In the genomic region with DNA sequence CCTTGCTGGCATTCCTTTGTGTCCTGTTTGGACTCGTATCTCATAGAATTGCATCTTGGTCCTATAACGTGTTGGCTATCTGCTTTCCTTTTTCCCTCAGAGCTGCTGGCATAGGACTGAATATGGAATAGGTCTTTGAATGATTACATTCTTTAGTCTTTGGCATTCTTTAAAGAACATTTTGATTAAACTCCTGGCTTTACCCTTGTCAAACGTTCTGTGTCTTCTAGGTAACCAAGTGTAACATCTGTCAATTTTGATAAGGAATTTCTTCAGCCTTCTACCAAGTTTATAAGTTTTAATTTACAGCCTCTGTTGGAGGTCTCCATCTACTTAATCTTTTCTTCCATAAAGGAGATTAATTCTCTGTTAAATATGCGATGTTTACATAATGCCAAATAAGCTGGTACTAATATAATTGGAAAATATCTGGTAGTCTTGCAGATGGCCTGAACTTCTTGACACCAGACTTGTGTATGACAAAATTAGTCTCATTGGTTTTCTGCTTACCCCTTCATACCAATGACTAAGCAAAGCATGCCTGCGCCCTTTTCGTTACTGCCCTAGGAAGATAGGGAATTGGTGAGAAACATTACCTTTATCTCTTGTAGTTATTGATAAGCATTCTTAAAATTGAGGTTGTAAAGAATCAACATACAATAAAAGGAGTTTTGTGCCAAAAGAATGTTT, we compare ENCODE assay signal across 16 mouse cellular contexts. TPM values are rescaled to one million over a fixed set of nuclear protein-coding genes. Genes with fewer than 3 reads are reported as not detected.
DNase-seq lines count a peak whose midpoint lies in the region; ATAC-seq and TF ChIP-seq lines count a peak whose summit lies in the region.
"Had no signal": no experiment of that assay in that cellular context is flagged by ENCODE, and none has a peak within 500 bp of the region (broad histone marks: within the 10 kb centered on the region; RNA-seq: fewer than 3 reads in every experiment).

No protein-coding gene starts in this region.

- peak; percentile 70; the same call in 1 of the 2 replicates for ATAC-seq in intestine, postnatal 0 days
- ATAC-seq in megakaryocyte-erythroid progenitor cell, adult 5-6 weeks (replicated peaks; ENCODE audit: low FRiP score, low TSS enrichment, poor library complexity, severe bottlenecking), result peak; percentile 83
- ATAC-seq in frontal cortex, adult (ENCODE audit: low TSS enrichment), result no peak
- no peak for ATAC-seq in hindbrain, postnatal 0 days

- H3K9ac ChIP-seq in intestine, postnatal 0 days (ENCODE audit: low read depth, low read length), result no peak overlapping the region
- no peak overlapping the region for H3K9ac ChIP-seq in hindbrain, postnatal 0 days (replicated peaks; ENCODE audit: low read length)
- H3K9ac ChIP-seq: limb, embryonic 15.5 days; neural tube, embryonic 13.5 days had no signal

- H3K27ac ChIP-seq in kidney, adult 2 months (ENCODE audit: insufficient read depth, low read depth, low read length), result peak overlapping the region; percentile 64; the same call in 1 of the 2 replicates
- peak overlapping the region; percentile 21; the same call in 1 of the 2 replicates for H3K27ac ChIP-seq in intestine, postnatal 0 days (ENCODE audit: low read depth, low read length)
- no peak overlapping the region for H3K27ac ChIP-seq in hindbrain, postnatal 0 days
- H3K27ac ChIP-seq: hindbrain, embryonic 10.5 days; left cerebral cortex, adult 2 months; limb, embryonic 15.5 days; neural tube, embryonic 13.5 days had no signal

- no peaks in the 10 kb centered on the region for H3K27me3 ChIP-seq in kidney, adult 2 months (replicated peaks; ENCODE audit: control insufficient read depth, insufficient read depth, low read length)
- no peaks in the 10 kb centered on the region for H3K27me3 ChIP-seq in intestine, postnatal 0 days (replicated peaks; ENCODE audit: control insufficient read depth, insufficient read depth, low read length)
- no peaks in the 10 kb centered on the region for H3K27me3 ChIP-seq in hindbrain, postnatal 0 days (ENCODE audit: insufficient read depth, low read length)
- H3K27me3 ChIP-seq: limb, embryonic 15.5 days; neural tube, embryonic 13.5 days had no signal

- H3K9me3 ChIP-seq in intestine, postnatal 0 days (ENCODE audit: control insufficient read depth), result no peaks in the 10 kb centered on the region
- H3K9me3 ChIP-seq in hindbrain, postnatal 0 days (ENCODE audit: low read length), result no peaks in the 10 kb centered on the region
- H3K9me3 ChIP-seq: hindbrain, embryonic 10.5 days; limb, embryonic 15.5 days; neural tube, embryonic 13.5 days had no signal

- H3K36me3 ChIP-seq in kidney, adult 2 months (ENCODE audit: control insufficient read depth, insufficient read depth, low read length), result no peaks in the 10 kb centered on the region
- H3K36me3 ChIP-seq in intestine, postnatal 0 days (ENCODE audit: control insufficient read depth, insufficient read depth), result 0 out of 2 replicates have a peak, but pooled peaks cover 2% of the 10 kb centered on the region
- H3K36me3 ChIP-seq in hindbrain, postnatal 0 days (ENCODE audit: insufficient read depth, low read length), result no peaks in the 10 kb centered on the region

- no peak for TF ChIP-seq POLR2A in kidney, adult 2 months (IDR thresholded peaks at IDR 0.05; ENCODE audit: low read depth, low read length)

- no peak overlapping the region for H3K4me2 ChIP-seq in intestine, postnatal 0 days (replicated peaks; ENCODE audit: low read depth)
- no peak overlapping the region for H3K4me2 ChIP-seq in hindbrain, postnatal 0 days (ENCODE audit: low read depth, low read length)
- H3K4me2 ChIP-seq: limb, embryonic 15.5 days; neural tube, embryonic 13.5 days had no signal

- H3K4me1 ChIP-seq in kidney, adult 2 months (ENCODE audit: control insufficient read depth, insufficient read depth, low read length), result no peaks in the 10 kb centered on the region; the same call in 1 of the 2 replicates
- no peaks in the 10 kb centered on the region for H3K4me1 ChIP-seq in intestine, postnatal 0 days (replicated peaks; ENCODE audit: control insufficient read depth, insufficient read depth, low read length)
- H3K4me1 ChIP-seq in hindbrain, postnatal 0 days (ENCODE audit: insufficient read depth, low read length), result no peaks in the 10 kb centered on the region
- H3K4me1 ChIP-seq: hindbrain, embryonic 10.5 days; limb, embryonic 15.5 days; neural tube, embryonic 13.5 days had no signal

- DNase-seq in kidney, adult 2 months, result no peak
- no peak for DNase-seq in kidney, adult 9 months
- DNase-seq in c-Kit-positive CD71-positive TER-119-negative erythroid progenitor cells, embryonic 14.5 days (ENCODE audit: low read depth), result peak; percentile 70
- DNase-seq in hindbrain, postnatal 0 days (ENCODE audit: low spot score), result no peak
- DNase-seq: adrenal gland, postnatal 36 days; cerebellum, adult 8-10 months; gastrocnemius, postnatal 25 days; kidney, postnatal 4 days; lung, postnatal 4 days had no signal

- 78% methylated on average over 6 of the region's 6 CpGs for WGBS in kidney, adult 2 months
- 60% methylated on average over 6 of the region's 6 CpGs for WGBS in intestine, postnatal 0 days
- 74% methylated on average over 6 of the region's 6 CpGs for WGBS in hindbrain, postnatal 0 days

- TF ChIP-seq CTCF in kidney, adult 2 months (conservative IDR thresholded peaks at IDR 0.05; ENCODE audit: insufficient read depth, insufficient read length, low read depth, low read length), result no peak
- TF ChIP-seq CTCF in intestine, postnatal 0 days (IDR thresholded peaks at IDR 0.05; ENCODE audit: low read depth), result no peak
- no peak for TF ChIP-seq CTCF in hindbrain, postnatal 0 days (IDR thresholded peaks at IDR 0.05; ENCODE audit: low read depth)

- H3K4me3 ChIP-seq in kidney, adult 2 months (ENCODE audit: insufficient read depth, low read depth, low read length), result no peak overlapping the region
- H3K4me3 ChIP-seq in intestine, postnatal 0 days (ENCODE audit: low read depth, low read length), result no peak overlapping the region
- H3K4me3 ChIP-seq in hindbrain, postnatal 0 days (ENCODE audit: low read length), result no peak overlapping the region
- H3K4me3 ChIP-seq: hindbrain, embryonic 10.5 days; left cerebral cortex, adult 2 months; limb, embryonic 15.5 days; neural tube, embryonic 13.5 days had no signal

RNA-seq across cellular contexts. Expression of a gene that starts 36.9 kb away (rescaled TPM):
- 6.2 and 7.0 TPM in 2 replicates for polyA plus RNA-seq in kidney, adult 2 months (2012; rRNA removed)
- 8.0 and 9.5 TPM in 2 replicates for polyA plus RNA-seq in intestine, postnatal 0 days (2015; fragmentation: Nextera tagmentation; extraction: Ambion mirVana)
- 7.2 and 8.0 TPM in 2 replicates for total RNA-seq in megakaryocyte-erythroid progenitor cell, adult 5-6 weeks (2014; fragmentation: Nextera tagmentation)
- 5.9 and 6.1 TPM in 2 replicates for total RNA-seq in megakaryocyte-erythroid progenitor cell, adult 5-6 weeks (2017)
- total RNA-seq in hindbrain, postnatal 0 days (2014; rRNA removed), result 5.0 and 7.9 TPM in 2 replicates
- 4.4 and 5.8 TPM in 2 replicates for polyA plus RNA-seq in hindbrain, postnatal 0 days (2015; fragmentation: Nextera tagmentation; extraction: Ambion mirVana)

RNA-seq across cellular contexts. Expression of a gene that starts 38.0 kb away (rescaled TPM):
- 33.3 and 35.1 TPM in 2 replicates for polyA plus RNA-seq in kidney, adult 2 months (2012; rRNA removed)
- polyA plus RNA-seq in intestine, postnatal 0 days (2015; fragmentation: Nextera tagmentation; extraction: Ambion mirVana), result 20.4 and 22.0 TPM in 2 replicates
- total RNA-seq in megakaryocyte-erythroid progenitor cell, adult 5-6 weeks (2014; fragmentation: Nextera tagmentation), result 2.1 and 5.3 TPM in 2 replicates
- 1.2 and 5.1 TPM in 2 replicates for total RNA-seq in megakaryocyte-erythroid progenitor cell, adult 5-6 weeks (2017)
- 70.8 and 80.8 TPM in 2 replicates for total RNA-seq in hindbrain, postnatal 0 days (2014; rRNA removed)
- 34.1 and 35.5 TPM in 2 replicates for polyA plus RNA-seq in hindbrain, postnatal 0 days (2015; fragmentation: Nextera tagmentation; extraction: Ambion mirVana)

Comparison
In these comparisons a context has a peak if more than half of its experiments do, and no peak if none do; other contexts are left out.
1. ATAC-seq: peak in intestine, postnatal 0 days (single experiment) and megakaryocyte-erythroid progenitor cell, adult 5-6 weeks (single experiment); none in frontal cortex, adult (single experiment) and hindbrain, postnatal 0 days (single experiment).